Mouse (Mus musculus) R1 (cell line): ENCODE results near the gene Slc2a13.

Source experiments
- DNase-seq: peaks from one replicate; pipeline ENCODE4 v3.0.0-alpha.2; 2018; ENCODE audit warnings: low read depth, low spot score

The Slc2a13 gene

DNA sequence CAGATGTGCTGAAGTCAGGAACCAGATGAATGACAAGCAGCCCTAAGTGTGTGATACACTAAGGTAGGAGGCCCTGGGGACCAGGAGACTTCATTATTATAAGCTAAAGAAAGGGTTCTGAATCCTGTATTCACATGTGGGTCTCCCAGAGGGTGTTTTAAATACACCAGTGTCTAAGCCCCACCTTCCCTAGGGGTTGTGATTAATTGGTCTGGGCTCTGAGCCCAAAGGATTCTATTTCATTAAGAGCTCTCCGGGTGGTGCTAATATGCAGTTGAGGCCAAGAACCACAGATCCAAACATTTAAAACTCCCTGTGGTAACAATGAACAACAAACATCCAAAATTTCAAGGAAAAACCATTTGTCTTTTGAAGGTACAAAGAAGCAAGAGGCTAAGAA lies 70.4 kb downstream of the Slc2a13 start:
- DNase-seq: no peak

DNA sequence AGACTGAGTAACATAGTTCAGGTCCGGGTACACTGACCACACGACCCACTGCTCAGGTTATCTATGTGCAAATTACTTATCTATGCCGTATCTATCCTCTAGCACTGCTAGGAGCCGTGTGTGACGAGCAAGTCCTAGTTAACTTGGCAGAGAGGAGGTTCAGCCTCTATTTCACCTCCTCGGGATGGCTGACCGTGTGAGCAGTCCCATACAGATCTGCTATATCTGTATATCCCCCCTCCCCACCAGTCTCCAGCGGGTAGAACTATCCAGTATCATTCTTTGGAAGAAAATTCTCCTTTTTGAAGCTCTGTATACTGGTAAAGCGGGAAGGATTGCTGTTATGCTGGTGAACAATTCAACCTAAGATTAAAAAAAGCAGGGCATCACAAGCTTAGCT lies 70.8 kb downstream of the Slc2a13 start:
- no peak for DNase-seq

DNA sequence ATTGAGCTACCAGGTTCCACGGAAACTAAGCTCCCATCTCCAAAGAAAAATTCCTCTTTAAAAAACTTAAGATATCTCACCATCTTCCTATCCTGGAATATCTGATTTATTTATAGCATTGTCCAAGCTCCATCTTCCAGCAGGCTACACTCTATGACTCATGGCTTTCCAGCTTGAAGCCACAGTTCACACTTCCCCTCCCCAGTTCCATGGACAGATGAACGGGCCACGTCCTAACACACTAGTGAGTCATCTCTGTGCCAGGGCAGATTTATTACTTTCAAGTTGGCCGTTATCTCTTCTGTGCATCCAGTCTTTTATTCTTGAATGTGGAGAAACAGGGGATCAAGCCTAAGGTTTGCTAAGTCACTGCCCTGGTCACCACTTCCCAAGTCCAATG lies 78.0 kb downstream of the Slc2a13 start:
- no peak for DNase-seq

DNA sequence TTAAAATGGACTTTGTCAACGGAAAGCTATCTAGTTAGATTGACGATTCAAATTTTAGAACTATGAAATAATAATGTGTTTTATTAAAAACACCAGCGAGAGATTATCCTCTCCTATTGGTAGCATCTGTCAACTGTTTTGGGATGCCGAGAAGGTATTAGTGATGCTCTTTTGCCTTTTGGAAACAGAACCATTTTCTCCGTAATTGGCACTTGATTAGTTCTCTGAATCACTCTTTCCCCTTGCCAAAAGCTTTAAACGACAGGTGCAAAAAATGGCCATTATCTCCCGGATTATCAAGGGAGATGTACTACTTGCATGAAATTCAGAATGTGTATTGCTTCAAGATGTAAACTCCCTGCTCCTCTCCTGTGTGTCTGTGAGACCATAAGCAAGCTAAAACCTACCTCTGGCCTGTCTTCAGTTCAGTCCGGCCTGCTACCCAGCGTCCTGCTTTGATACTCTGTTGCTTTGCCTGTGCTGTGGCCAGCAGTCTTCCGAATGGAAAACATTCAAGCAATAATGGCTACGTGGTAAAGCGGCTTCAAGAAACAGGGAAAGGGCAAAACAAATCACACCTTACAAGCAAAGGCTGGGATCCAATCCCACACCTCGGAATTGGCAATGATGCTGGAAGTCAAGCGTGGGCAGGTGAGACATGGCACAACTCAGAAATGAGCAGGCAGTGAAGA lies 93.0 kb downstream of the Slc2a13 start:
- no peak for DNase-seq

DNA sequence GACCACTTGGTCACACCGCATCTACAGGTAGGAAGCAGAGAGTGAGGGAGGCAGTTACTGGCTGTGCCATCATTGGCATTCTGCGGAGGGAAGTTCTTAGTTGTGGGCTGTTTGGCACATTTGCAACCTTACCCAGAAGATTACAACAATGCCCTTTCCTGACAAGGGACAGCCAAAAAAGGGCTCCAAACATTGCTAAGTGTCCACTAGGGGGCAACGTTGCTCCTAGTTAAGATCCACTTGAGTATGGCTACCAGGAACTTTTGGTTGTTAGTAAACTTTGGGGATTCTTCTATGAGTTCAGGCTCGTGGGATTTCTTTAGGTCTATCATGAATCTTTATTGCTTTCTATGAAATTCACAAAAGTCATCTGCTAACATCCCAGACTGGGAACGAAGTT lies 95.3 kb downstream of the Slc2a13 start:
- DNase-seq: peak; percentile 65

DNA sequence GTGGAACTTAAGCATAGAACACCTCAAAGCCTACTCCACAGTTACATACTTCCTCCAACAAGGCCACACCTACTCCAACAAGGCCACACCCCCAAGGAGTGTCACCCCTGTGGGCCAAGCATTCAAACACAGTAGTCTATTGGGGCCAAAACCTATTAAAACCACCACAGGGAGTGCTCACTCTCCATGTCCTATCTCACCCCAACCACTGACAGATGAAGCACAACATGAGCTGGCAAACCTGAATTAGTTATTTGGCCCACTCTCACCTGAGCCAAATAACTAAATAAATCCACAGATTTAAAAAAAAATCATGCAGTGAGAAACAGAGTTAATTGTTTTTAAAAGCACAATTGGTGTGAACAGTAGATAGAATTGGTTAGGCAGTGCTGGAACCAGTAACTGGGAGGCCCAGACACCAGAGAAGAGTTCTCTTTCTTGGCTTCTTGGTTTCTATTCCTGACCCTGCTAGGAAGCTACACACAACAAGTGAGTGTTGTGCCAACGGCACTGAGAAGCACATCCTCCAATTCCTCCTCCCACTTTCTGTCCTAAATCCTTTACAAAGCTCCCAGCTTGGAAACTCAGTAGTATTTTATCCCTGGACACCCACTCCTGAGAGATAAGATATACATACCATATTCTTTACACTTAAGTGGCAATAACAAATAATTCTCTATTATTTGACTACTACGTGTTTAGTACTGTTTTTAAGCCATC lies 99.2 kb downstream of the Slc2a13 start:
- no peak for DNase-seq

DNA sequence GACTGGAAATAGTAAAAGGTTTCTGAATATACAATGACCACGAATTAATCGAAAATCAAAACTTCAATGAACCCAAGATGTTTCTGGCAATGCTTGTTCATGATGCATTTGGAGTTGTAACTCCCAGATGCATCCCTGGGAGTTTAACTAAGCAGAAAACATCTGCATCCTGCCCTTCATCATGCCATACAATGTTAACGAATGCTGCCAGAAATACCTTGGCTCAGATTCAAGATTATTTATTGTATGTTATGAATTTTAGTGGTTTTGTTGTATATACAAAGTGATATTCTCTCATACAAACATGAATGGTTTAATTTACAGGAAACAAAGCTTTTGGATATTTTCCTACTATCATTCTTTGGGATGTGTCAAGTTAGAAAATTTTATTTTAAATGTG lies 107.7 kb downstream of the Slc2a13 start:
- no peak for DNase-seq

DNA sequence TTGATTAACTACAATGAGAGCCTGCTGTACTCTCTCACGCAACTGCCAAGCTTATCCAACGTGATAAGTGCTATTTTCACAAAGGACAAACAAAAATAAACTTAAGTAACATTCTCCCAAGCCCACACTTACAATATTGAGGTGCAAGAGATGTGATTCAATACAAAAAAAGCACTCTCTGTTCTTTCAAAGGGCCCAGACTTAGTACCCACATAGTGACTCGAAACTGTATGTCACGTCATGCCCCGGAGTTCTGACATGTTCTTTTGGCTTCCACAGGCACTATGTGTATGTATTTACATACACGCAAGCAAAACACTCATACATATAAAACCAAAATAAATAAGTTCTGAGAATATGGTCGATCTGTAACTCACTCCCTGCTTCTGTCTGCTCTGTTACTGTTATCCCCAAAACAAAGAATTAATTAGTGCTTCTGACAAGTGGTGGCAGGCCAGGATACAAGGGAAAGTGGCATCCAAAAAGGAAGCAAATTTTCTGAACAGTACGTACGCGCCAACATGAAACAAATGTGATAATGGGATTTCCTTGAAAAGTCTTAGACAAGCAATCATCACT lies 109.1 kb downstream of the Slc2a13 start:
- DNase-seq: no peak

DNA sequence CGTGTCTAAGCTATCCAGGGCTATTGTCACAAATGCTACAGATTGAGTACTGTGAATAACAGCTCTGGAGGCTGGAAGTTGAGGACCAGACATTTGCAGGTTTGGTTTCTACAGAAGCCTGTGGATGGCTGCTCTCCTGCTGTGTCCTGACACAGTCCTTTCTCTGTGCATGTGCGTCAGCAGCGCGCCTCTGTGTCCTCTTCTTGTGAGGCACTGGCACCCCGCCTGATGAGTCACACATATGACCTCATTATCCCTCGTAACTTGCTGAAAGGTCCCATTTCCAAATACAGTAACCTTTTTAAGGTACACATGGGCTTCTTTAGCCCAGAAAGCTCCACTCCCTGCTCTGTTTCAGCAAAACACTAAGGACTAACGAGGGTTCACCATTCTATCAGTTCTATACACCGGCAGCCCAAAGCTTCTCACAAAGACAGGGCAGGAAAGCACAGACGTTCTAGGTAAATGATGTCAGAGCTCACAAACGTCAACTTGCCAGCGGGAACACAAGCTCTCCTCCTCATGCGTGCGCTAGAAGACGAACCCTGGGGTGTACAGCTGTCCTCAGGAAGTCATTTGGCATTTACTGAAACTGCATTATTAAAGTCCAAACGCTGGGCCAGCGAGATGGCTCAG lies 109.9 kb downstream of the Slc2a13 start:
- DNase-seq: no peak

DNA sequence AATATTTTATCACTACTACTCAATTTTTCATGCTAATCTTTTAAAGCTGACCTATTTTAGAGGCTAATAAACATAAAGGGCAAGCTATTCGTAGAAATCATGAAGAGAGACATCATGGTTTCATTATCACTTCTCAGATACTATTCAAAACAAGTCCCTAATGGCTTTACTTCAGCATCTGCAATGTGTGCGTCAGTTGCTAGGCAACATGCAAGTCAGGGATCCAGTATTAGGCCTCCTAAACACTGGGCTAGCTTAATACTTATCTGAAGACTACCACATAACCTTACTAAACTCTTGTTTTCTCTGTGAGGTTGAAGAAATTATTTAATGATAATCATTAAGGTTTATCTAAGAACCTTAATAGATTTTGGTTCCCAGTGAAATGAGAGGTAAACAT lies 111.1 kb downstream of the Slc2a13 start:
- DNase-seq: no peak

DNA sequence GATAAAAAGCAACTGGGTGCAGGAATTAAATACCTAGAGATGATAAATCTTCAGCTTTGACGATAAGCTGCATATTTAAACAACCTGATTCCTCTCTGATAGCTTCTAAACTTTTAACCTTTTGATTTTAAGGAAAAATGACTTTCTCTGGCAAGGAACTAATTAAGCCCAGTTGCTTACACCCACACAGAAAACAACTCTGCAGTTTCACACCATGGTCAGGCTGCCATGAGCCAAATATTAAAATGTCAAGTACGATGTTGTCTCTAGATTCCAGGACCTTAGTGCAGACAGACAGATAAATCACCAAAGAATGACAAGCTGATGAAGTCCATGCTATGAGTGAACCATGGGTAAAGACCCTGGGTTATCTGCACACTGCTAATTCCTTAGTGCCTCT lies 115.9 kb downstream of the Slc2a13 start:
- no peak for DNase-seq

DNA sequence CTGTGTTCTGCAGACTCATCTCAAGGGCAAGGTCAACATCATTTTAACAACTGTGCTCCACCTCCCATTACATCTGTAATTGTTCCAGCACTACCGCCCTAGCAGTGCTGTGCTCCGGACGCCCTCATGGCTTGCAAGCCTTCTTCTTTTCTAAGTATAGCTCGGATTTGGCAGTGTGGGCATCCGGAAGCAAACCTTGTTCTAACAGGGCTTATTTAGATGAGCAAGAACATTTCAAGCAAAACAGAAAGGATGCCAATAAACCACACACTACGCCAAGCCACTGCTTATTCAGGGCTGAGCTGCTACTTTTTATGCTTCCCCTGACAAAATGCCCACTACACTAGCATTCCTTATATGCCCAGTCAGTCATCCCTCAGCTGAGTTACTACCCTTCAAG lies 127.7 kb downstream of the Slc2a13 start:
- no peak for DNase-seq

DNA sequence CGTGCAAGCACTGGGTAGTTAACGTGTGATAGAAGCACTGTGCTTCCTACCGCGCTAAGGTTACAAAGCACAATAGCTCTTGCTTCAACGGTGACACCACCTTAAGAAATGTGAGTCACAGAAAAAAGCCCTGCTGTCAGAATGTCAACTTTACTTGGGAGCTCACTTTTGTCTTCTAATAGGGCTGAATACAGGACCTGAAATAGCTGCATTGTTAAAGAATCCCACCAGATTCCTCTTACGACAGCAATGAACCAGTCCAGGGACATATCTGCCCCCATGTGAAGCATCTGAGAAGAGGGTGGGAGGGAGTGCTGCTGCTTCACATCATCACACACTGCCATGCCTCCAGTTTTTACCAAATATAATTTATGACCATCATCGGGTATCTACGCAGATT lies 129.6 kb downstream of the Slc2a13 start:
- peak; percentile 16 for DNase-seq

DNA sequence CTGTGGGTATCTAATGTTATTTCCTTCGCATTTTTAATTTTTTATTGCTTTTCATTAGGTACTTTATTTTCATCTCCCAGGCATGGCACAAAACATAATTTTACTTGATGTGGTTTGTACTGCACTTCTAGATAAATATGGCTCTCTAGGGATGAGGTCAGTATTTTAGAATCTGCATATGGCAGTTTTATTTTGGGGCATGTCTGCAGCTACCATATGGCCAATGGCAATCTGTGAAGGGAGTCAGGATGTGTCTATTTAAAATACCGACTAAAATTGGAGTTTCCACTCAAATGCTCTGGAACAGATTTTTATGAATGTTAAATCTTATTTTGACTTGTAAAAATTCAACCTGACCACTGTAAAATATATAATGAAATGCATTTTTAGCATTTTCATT lies 133.2 kb downstream of the Slc2a13 start:
- no peak for DNase-seq

DNA sequence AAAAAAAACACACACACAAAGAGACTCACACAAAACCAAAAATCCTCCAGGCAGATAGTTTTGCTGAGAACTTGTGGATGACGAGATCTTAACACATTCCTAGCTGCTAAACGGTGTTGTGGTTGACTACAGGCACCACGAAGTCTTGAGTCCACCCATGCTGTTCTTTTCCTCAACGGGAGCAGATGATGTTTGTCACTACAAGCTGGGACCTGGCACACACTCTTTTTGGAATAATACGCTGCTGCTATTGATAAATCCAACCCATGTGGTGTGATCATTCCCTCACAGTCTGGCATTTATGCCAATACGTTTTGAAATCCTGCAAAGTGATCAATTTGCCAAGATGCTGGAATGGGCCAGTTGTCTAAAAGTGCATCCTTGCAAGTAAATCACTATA lies 147.6 kb downstream of the Slc2a13 start:
- DNase-seq: no peak

DNA sequence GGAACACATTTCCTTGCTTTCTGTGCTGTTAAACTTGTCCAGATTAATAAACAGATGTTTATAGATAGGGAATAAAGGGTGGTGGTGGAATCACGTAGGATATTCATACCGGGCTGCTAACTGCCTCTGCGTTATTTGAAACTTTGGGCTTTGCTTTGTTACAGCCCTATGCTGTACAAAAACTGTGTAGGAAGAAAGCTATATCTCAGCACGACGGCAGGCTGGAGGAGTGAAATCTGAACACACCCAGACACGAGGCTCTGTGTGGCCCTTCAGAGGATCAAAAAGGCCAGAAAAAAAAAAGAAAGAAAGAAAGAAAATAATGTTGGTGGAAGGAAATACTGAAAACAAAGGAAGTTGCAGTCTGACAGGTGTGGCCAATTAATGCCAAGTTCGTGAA lies 166.1 kb downstream of the Slc2a13 start:
- DNase-seq: no peak

DNA sequence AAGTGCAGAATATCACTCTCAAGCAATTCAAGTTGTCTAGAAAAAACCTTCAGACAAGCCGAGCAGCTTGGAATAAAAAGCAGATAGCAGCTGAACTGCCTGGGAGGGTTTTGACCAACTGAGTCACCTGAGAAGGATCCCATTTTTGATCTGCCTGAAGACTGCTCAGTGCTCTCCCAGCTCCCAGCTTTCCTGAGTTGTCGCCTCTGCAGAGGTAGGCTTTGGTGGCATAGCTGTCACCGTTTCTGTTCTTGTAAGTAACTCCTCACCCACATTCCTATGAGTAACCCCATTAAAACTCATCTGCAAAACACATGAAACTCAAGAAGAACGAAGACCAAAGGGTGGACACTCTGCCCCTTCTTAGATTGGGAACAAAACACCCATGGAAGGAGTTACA lies 177.9 kb downstream of the Slc2a13 start:
- no peak for DNase-seq

DNA sequence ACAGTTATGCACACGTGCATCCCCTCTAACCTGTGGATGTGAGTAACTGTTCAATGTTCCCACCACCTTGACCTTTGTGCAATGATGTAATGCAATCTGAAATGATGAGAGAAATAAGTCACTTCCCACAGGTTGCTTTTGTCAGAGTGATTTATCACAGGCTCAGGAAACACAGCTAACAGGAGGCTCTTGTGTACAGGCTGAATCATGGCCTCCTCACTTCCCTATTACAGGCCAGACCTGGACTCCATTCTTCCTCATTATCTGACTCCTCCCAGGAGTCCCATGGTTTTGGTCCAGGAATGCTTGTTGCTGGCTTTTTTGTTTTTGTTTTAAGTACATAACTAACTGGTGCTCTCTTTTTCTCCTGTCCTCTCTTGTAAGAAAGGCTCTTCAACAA lies 189.4 kb downstream of the Slc2a13 start:
- DNase-seq: no peak

DNA sequence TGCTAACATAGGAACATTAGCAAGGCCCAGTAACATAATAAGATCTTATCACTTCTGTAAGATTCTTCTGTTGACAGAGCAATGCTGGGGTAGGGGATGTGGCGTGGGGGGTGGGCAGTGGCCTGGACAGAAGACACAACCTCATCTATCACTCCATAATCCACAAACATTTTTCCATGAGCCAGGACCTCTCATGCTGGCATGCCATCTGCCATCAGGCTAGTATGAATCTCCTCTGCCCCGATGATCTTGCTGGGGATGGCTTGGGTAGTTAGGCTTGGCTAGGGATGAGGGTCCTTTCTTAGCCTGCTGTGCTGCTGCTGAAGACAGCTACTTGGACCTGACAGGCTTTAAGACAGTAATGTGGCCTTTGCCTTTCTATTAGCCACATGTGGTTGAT lies 190.5 kb downstream of the Slc2a13 start:
- no peak for DNase-seq

DNA sequence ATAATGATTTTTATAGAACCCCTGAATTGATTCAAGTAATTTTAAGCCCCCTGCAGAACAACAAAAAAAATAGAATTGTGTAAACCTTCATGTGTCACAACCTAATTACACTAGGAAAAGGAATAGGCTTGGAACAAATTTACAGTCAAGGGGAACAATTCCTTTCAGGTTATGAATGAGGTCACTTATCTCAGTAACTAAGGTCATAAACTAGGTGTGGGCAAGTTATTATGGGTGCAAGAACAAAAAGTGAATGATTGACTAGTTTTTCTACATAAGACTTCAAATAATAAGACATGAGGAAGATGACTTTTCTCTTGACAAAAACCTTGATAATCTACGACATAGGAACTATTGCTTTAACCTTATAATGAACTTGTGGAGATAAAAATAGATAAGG lies 191.2 kb downstream of the Slc2a13 start:
- DNase-seq: no peak

DNA sequence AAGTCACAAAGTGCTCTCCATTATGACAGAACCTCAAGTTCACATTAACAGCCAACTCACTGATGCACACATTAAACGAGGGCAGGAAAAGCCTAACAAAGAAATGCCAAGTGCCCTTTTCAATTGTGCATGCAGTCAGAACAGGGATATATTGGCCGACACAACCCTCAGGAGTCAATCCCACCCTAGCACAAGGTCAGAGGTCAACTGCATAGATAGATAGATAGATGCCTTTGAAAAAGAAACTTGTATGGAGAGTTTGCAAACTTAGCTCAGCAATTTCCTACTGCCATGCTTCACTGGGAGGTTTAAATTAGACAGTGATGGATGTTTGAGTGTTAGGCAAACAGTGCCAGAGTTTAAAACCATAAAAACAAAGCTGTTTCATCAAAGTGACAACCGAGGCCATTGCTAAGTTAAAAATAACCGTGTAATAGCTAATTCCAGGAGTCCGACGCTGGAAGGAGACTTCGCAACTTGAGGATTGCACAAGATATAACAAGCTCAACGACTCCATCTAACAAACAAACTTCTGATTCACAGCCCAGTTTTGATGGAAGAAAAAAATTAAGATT lies 194.2 kb downstream of the Slc2a13 start:
- no peak for DNase-seq

DNA sequence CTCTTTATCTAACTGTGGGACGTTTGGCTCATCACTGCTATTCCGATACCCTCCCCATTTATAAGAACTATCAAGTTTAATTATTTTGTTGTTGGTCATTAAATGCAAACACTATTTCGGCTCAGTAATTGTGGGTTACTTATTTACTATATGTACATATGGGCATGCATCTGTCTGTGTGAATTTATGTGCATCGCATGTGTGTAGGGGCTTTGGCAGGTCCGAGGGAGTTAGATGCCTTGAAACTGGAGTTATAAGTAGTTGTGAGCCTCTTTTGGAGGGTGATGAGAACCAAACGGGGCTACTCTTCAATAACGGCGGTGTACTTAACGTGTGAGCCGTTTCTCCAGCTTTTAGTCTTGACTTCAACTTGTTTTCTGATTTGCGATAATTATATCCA lies 195.5 kb downstream of the Slc2a13 start:
- DNase-seq: no peak
